Mouse (Mus musculus) heart, embryonic 10.5 days (tissue): Measurements from ENCODE around the gene Gm28171. TPM values are rescaled to one million over a fixed set of nuclear protein-coding genes. Genes with fewer than 3 reads are reported as not detected.
"Not testable (repeated sequence)": the region's sequence is repeated elsewhere in the genome, so short reads cannot be mapped to it uniquely, and the experiment has no call there.

ENCODE experiments used
- DNase-seq: peaks from one replicate; pipeline ENCODE4 v3.0.0-alpha.2; 2017; ENCODE audit warnings: low spot score
- H3K27ac ChIP-seq: fragments of 300-500 bp; sonication (generic); 2 replicates; pipeline ENCODE4 v1.5.1; 2016; ENCODE audit warnings: mild to moderate bottlenecking
- H3K27me3 ChIP-seq: fragments of 300-500 bp; sonication (generic); 2 replicates; pipeline ENCODE4 v1.6.1; 2016; ENCODE audit warnings: mild to moderate bottlenecking; ENCODE audit not compliant: poor library complexity, insufficient read depth, severe bottlenecking
- H3K36me3 ChIP-seq: fragments of 300-500 bp; sonication (generic); 2 replicates; pipeline ENCODE4 v1.6.1; 2016; ENCODE audit warnings: mild to moderate bottlenecking, moderate library complexity
- H3K4me1 ChIP-seq: fragments of 300-500 bp; sonication (generic); 2 replicates; pipeline ENCODE4 v1.6.1; 2016; ENCODE audit warnings: mild to moderate bottlenecking
- H3K4me3 ChIP-seq: fragments of 300-500 bp; sonication (generic); 2 replicates; pipeline ENCODE4 v1.5.1; 2016; ENCODE audit warnings: mild to moderate bottlenecking, moderate library complexity
- H3K9me3 ChIP-seq: fragments of 300-500 bp; sonication (generic); 2 replicates; pipeline ENCODE4 v1.6.1; 2016; ENCODE audit warnings: mild to moderate bottlenecking, moderate library complexity
- WGBS: fragments of 180-500 bp; shearing (Covaris S2); methylation state at CpG from one replicate; pipeline ENCODE4 v1.1.7; 2016; 5-methylcytosine and 5-hydroxymethylcytosine counted together
- polyA plus RNA-seq: library from polyadenylated mRNA; unstranded; fragments of >200 nt; fragmentation: Nextera tagmentation; extraction: Ambion mirVana; gene quantifications from 2 replicates; pipeline ENCODE4 v1.2.1, GENCODE M21; 2016

Gm28171 gene
- not detected in 2 replicates for polyA plus RNA-seq

DNA sequence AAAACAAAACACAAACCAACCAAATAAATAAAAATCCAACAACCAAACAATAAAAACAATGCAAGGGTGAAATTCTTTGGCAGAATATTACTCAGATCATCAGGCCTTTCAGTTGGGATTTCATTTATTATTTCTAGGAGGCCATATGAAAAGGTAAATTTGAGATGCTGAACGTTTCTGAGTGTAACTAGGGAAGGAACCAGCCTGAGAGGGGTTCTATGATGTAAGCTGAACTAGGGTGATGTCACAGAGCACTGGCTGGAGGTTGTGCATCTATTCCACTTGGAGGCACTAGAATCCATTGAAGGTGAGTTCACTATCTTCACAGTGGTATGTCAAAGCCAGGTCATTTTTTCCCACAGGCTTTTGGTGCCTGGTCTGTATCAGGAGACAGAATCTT, at the start of gene Gm28171:
TSS of gene Gm28171 (plus strand) at position 301 of the 400 bp plus-strand sequence.
- not testable (repeated sequence) for H3K4me3 ChIP-seq, DNase-seq, H3K27ac ChIP-seq, H3K4me1 ChIP-seq, H3K36me3 ChIP-seq, H3K9me3 ChIP-seq, H3K27me3 ChIP-seq
- WGBS: no CpG with 5 or more reads among the region's 1 CpGs

Other genes starting within 250 kb of the Gm28171 start
- gene Gm21854, start 136.4 kb upstream of the Gm28171 start, polyA plus RNA-seq: not detected in 2 replicates
- gene Gm20914, start 67.4 kb upstream of the Gm28171 start, polyA plus RNA-seq: not detected in 2 replicates
- not detected in 2 replicates for gene Gm21778, start 149.1 kb downstream of the Gm28171 start, polyA plus RNA-seq